21 mouse cellular contexts compared by ENCODE assay signal in the genomic region with DNA sequence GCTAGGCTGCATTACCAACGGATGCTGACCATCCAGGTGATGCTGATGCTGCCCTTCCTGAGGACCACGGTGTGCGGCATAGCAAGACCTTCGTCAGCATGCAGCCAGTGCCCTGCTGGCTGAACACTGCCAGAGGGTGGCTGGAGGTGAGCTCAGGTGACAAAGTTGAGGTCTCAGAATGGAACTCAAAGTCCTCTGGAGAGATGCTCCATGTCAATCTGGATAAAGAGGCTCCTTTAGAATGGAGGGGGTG.
DNase-seq lines count a peak whose midpoint lies in the region; ATAC-seq lines count a peak whose summit lies in the region.
"Had no signal": no experiment of that assay in that cellular context is flagged by ENCODE, and none has a peak within 500 bp of the region (broad histone marks: within the 10 kb centered on the region; RNA-seq: fewer than 3 reads in every experiment).

No protein-coding gene starts in this region.

- H3K27me3 ChIP-seq in embryonic facial prominence, embryonic 13.5 days, result no peaks in the 10 kb centered on the region
- no peaks in the 10 kb centered on the region for H3K27me3 ChIP-seq in embryonic facial prominence, embryonic 10.5 days (replicated peaks; ENCODE audit: low read depth, poor library complexity, severe bottlenecking)
- no peaks in the 10 kb centered on the region; the same call in none of the 2 replicates for H3K27me3 ChIP-seq in heart, embryonic 15.5 days
- H3K27me3 ChIP-seq in limb, embryonic 13.5 days, result peaks cover 4% of the 10 kb centered on the region; the same call in 1 of the 2 replicates
- no peaks in the 10 kb centered on the region for H3K27me3 ChIP-seq in limb, embryonic 10.5 days (ENCODE audit: low read depth, poor library complexity, severe bottlenecking)
- no peaks in the 10 kb centered on the region for H3K27me3 ChIP-seq in limb, embryonic 15.5 days
- H3K27me3 ChIP-seq: embryonic facial prominence, embryonic 12.5 days; forebrain, embryonic 15.5 days; hindbrain, embryonic 13.5 days; kidney, embryonic 15.5 days; lung, embryonic 15.5 days; neural tube, embryonic 15.5 days; Patski had no signal

- no peaks in the 10 kb centered on the region for H3K36me3 ChIP-seq in embryonic facial prominence, embryonic 13.5 days
- no peaks in the 10 kb centered on the region for H3K36me3 ChIP-seq in embryonic facial prominence, embryonic 10.5 days (replicated peaks)
- H3K36me3 ChIP-seq in heart, embryonic 15.5 days, result no peaks in the 10 kb centered on the region
- H3K36me3 ChIP-seq in limb, embryonic 13.5 days, result no peaks in the 10 kb centered on the region
- H3K36me3 ChIP-seq in limb, embryonic 10.5 days, result no peaks in the 10 kb centered on the region
- no peaks in the 10 kb centered on the region for H3K36me3 ChIP-seq in limb, embryonic 15.5 days
- H3K36me3 ChIP-seq: embryonic facial prominence, embryonic 12.5 days; forebrain, embryonic 10.5 days; forebrain, embryonic 15.5 days; heart, embryonic 12.5 days; hindbrain, embryonic 13.5 days; kidney, embryonic 15.5 days; lung, embryonic 15.5 days; neural tube, embryonic 15.5 days had no signal

- H3K4me2 ChIP-seq in embryonic facial prominence, embryonic 13.5 days, result no peak overlapping the region
- no peak overlapping the region for H3K4me2 ChIP-seq in heart, embryonic 15.5 days
- 0 out of 2 replicates have a peak overlapping the region, but pooled peaks have one; percentile 48 for H3K4me2 ChIP-seq in limb, embryonic 13.5 days (replicated peaks)
- no peak overlapping the region for H3K4me2 ChIP-seq in limb, embryonic 15.5 days
- H3K4me2 ChIP-seq: embryonic facial prominence, embryonic 12.5 days; forebrain, embryonic 15.5 days; heart, embryonic 12.5 days; hindbrain, embryonic 13.5 days; kidney, embryonic 15.5 days; liver, embryonic 11.5 days; neural tube, embryonic 15.5 days had no signal

- WGBS in embryonic facial prominence, embryonic 13.5 days, result 93% methylated on average over 4 of the region's 4 CpGs
- 86% methylated on average over 4 of the region's 4 CpGs for WGBS in embryonic facial prominence, embryonic 10.5 days
- 88% methylated on average over 4 of the region's 4 CpGs for WGBS in heart, embryonic 15.5 days
- 83% methylated on average over 4 of the region's 4 CpGs for WGBS in limb, embryonic 13.5 days
- 88% methylated on average over 4 of the region's 4 CpGs for WGBS in limb, embryonic 10.5 days
- WGBS in limb, embryonic 15.5 days, result 78% methylated on average over 4 of the region's 4 CpGs

- no peaks in the 10 kb centered on the region for H3K9me3 ChIP-seq in embryonic facial prominence, embryonic 13.5 days
- no peaks in the 10 kb centered on the region for H3K9me3 ChIP-seq in embryonic facial prominence, embryonic 10.5 days
- no peaks in the 10 kb centered on the region for H3K9me3 ChIP-seq in heart, embryonic 15.5 days (replicated peaks)
- no peaks in the 10 kb centered on the region for H3K9me3 ChIP-seq in limb, embryonic 13.5 days
- H3K9me3 ChIP-seq in limb, embryonic 10.5 days (replicated peaks), result no peaks in the 10 kb centered on the region
- no peaks in the 10 kb centered on the region for H3K9me3 ChIP-seq in limb, embryonic 15.5 days
- H3K9me3 ChIP-seq: embryonic facial prominence, embryonic 12.5 days; forebrain, embryonic 10.5 days; forebrain, embryonic 15.5 days; heart, embryonic 12.5 days; hindbrain, embryonic 13.5 days; kidney, embryonic 15.5 days; lung, embryonic 15.5 days; neural tube, embryonic 15.5 days had no signal

- peaks cover 10% of the 10 kb centered on the region for H3K4me1 ChIP-seq in embryonic facial prominence, embryonic 13.5 days
- H3K4me1 ChIP-seq in embryonic facial prominence, embryonic 10.5 days, result peaks cover 22% of the 10 kb centered on the region
- H3K4me1 ChIP-seq in heart, embryonic 15.5 days (replicated peaks), result peaks cover 13% of the 10 kb centered on the region
- peaks cover 29% of the 10 kb centered on the region for H3K4me1 ChIP-seq in limb, embryonic 13.5 days
- H3K4me1 ChIP-seq in limb, embryonic 10.5 days, result peaks cover 12% of the 10 kb centered on the region; the same call in 1 of the 2 replicates
- peaks cover 14% of the 10 kb centered on the region for H3K4me1 ChIP-seq in limb, embryonic 15.5 days
- H3K4me1 ChIP-seq: forebrain, embryonic 15.5 days had no signal

- no peak for DNase-seq in embryonic facial prominence, embryonic 10.5 days (ENCODE audit: low spot score)
- DNase-seq in heart, adult 8-10 months (ENCODE audit: low spot score), result no peak
- DNase-seq in limb, embryonic 10.5 days (ENCODE audit: low spot score), result no peak
- DNase-seq in c-Kit-positive CD71-positive TER-119-positive erythroid progenitor cells, embryonic 14.5 days (ENCODE audit: low spot score), result no peak
- DNase-seq: midbrain, embryonic 14.5 days; thymus, postnatal 4 days had no signal

- 0 out of 2 replicates have a peak overlapping the region, but pooled peaks have one; percentile 39 for H3K27ac ChIP-seq in embryonic facial prominence, embryonic 13.5 days
- H3K27ac ChIP-seq in embryonic facial prominence, embryonic 10.5 days (replicated peaks), result no peak overlapping the region
- peak overlapping the region; percentile 61 for H3K27ac ChIP-seq in heart, embryonic 15.5 days
- peak overlapping the region; percentile 81; the same call in 1 of the 2 replicates for H3K27ac ChIP-seq in limb, embryonic 13.5 days
- no peak overlapping the region for H3K27ac ChIP-seq in limb, embryonic 10.5 days
- peak overlapping the region; percentile 71 for H3K27ac ChIP-seq in limb, embryonic 15.5 days
- H3K27ac ChIP-seq: embryonic facial prominence, embryonic 12.5 days; forebrain, embryonic 10.5 days; forebrain, embryonic 15.5 days; hindbrain, embryonic 13.5 days; kidney, embryonic 15.5 days; lung, embryonic 15.5 days; neural tube, embryonic 15.5 days had no signal

- H3K9ac ChIP-seq in embryonic facial prominence, embryonic 13.5 days, result no peak overlapping the region
- no peak overlapping the region for H3K9ac ChIP-seq in heart, embryonic 15.5 days
- no peak overlapping the region for H3K9ac ChIP-seq in limb, embryonic 13.5 days
- no peak overlapping the region for H3K9ac ChIP-seq in limb, embryonic 15.5 days
- H3K9ac ChIP-seq: embryonic facial prominence, embryonic 12.5 days; forebrain, embryonic 15.5 days; heart, embryonic 12.5 days; hindbrain, embryonic 13.5 days; kidney, embryonic 15.5 days; lung, embryonic 15.5 days; neural tube, embryonic 15.5 days had no signal

- H3K4me3 ChIP-seq in embryonic facial prominence, embryonic 13.5 days, result no peak overlapping the region
- H3K4me3 ChIP-seq in embryonic facial prominence, embryonic 10.5 days, result no peak overlapping the region
- no peak overlapping the region for H3K4me3 ChIP-seq in heart, embryonic 15.5 days
- no peak overlapping the region for H3K4me3 ChIP-seq in limb, embryonic 13.5 days
- no peak overlapping the region for H3K4me3 ChIP-seq in limb, embryonic 10.5 days
- no peak overlapping the region for H3K4me3 ChIP-seq in limb, embryonic 15.5 days
- H3K4me3 ChIP-seq: embryonic facial prominence, embryonic 12.5 days; forebrain, embryonic 10.5 days; forebrain, embryonic 15.5 days; heart, embryonic 12.5 days; hindbrain, embryonic 13.5 days; kidney, embryonic 15.5 days; lung, embryonic 15.5 days; neural tube, embryonic 15.5 days had no signal

- ATAC-seq in embryonic facial prominence, embryonic 13.5 days (ENCODE audit: insufficient number of reproducible peaks, insufficient read depth, low FRiP score, low TSS enrichment, low read depth), result no peak
- ATAC-seq in heart, embryonic 15.5 days (replicated peaks; ENCODE audit: insufficient number of reproducible peaks, insufficient read depth, low FRiP score, low read depth), result no peak
- ATAC-seq in limb, embryonic 13.5 days (ENCODE audit: low FRiP score, low read depth), result no peak
- ATAC-seq in limb, embryonic 15.5 days (ENCODE audit: insufficient number of reproducible peaks, low FRiP score, low TSS enrichment, low read depth), result no peak
- ATAC-seq: forebrain, embryonic 15.5 days; intestine, postnatal 0 days had no signal

Comparison
In these comparisons a context has a peak if more than half of its experiments do, and no peak if none do; other contexts are left out.
1. H3K27ac ChIP-seq: peak in embryonic facial prominence, embryonic 13.5 days (single experiment), heart, embryonic 15.5 days (single experiment), limb, embryonic 13.5 days (single experiment) and limb, embryonic 15.5 days (single experiment); none in embryonic facial prominence, embryonic 10.5 days (single experiment) and limb, embryonic 10.5 days (single experiment).